Mouse (Mus musculus): ENCODE measurements at regions not wholly inside any gene's neighbourhood (a gene's known extent, or its start where the extent isn't known, plus 50 kb on each side); places are given as distances from the start of the nearest gene placed in this dataset.

- TF ChIP-seq POLR2AphosphoS5 (IDR thresholded peaks at IDR 0.05; ENCODE audit: insufficient replicate concordance, low read depth, low read length) (no peak), CTCF (IDR thresholded peaks at IDR 0.05; ENCODE audit: low read depth, low read length) (no peak)
Measured at GRCm38 (mm10) chr16:5578333-5578732, 306.8 kb upstream of the Rbfox1 start.

Data from G1E (cell line).